Mouse (Mus musculus): ENCODE measurements around the gene Nkx2-3. TPM values are rescaled to one million over a fixed set of nuclear protein-coding genes. Genes with fewer than 3 reads are reported as not detected.

Gene Nkx2-3
- total RNA-seq, 2 experiments from 2014 or later: not detected

Small RNA genes lying within 50 kb of the gene (microRNA-seq; reads per million reads assigned to microRNA genes)
- gene Gm22646: 0 reads per million in 2 experiments

Other genes starting within 250 kb of the Nkx2-3 start
- under 1 TPM; 0.07 to 0.43 TPM for gene Hpse2, start 224.0 kb upstream of the Nkx2-3 start, total RNA-seq (2021)
- 10 to 100 TPM; 53.4 to 60.4 TPM for gene Cnnm1, start 171.9 kb upstream of the Nkx2-3 start, total RNA-seq (2021)
- 100 to 1,000 TPM; 268 to 269 TPM for gene Got1, start 87.7 kb upstream of the Nkx2-3 start, total RNA-seq (2021)
- gene Slc25a28, start 62.6 kb downstream of the Nkx2-3 start, total RNA-seq (2021): 10 to 100 TPM; 35.8 to 39.1 TPM
- 10 to 100 TPM; 26.9 to 29.6 TPM for gene Entpd7, start 77.3 kb downstream of the Nkx2-3 start, total RNA-seq (2021)
- gene Cutc, start 140.7 kb downstream of the Nkx2-3 start, total RNA-seq (2021): 1 to 10 TPM; 4.8 to 5.0 TPM
- 10 to 100 TPM; 16.6 to 18.9 TPM for gene Cox15, start 140.7 kb downstream of the Nkx2-3 start, total RNA-seq (2021)
- gene Abcc2, start 169.9 kb downstream of the Nkx2-3 start, total RNA-seq (2021): under 1 TPM; 0.07 to 0.10 TPM

All from layer of hippocampus, postnatal 14 days (tissue).